Mouse (Mus musculus): ENCODE measurements around the gene Mgll. TPM values are rescaled to one million over a fixed set of nuclear protein-coding genes. Genes with fewer than 3 reads are reported as not detected.
A peak's percentile ranks its signal among the peaks of the same experiment; 100 is the strongest.

Gene Mgll
- total RNA-seq, 2 experiments from 2014 or later: 174 to 186 TPM

DNA sequence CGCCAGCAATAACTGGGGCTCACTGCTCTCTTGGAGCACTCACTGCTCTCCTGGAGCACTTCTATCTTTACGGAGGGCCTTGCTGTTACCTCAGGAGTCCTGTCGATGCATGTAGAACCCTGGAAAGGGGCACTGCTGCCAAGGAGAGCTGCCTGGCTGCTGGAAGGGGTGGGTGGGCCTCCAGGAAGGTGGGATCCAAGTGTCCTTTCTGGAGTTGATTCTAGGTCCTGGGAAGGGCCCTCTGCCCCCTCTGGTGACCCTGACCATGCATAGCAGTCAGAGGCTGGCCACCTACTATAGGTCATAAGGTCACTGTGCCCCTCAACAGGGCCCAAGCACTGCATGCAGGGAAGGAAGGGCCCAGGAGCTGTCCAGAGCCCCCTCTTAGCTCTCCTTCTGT, 102.8 kb downstream of the Mgll start:
- no peak for DNase-seq (ENCODE audit: low spot score in 2 of 2)

DNA sequence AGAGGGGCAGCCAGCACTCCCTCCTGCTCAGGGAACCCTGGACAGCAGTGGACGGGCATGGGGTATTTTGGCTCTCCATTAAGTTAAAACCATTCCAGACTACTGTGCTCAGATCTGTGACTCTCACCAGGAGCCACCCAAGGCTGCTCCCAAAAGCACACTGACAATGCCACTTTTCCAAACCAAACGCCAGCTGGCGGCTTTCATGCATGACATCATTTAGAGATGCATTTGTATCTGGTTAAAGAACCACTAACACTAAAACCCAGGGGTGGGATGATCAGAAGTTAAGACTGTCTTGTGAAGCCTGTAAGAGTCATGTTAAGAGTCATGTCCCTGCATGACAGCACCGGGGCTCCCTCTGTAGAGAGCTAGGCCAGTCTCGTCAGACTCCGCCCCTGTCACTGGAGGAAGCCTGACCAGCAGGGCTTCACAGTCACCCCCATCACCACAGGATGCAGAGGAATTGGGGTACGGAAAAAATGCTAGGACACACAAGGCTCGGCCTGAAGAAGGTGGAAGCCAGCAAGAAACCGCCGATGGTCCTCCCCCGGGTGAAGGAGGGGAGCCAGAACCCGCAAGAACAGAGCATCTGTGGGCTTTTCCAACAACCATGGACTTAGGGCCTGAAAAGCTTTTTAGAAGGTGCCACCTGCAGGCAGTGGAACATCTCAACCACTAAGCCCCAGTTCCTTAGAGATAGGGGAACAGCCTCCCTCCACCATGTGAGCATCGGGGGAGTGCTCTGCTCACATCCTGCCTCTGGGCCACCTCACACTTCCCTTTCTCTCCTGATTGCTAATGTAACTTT, 103.4 kb downstream of the Mgll start:
- DNase-seq (ENCODE audit: low spot score in 2 of 2): no peak

DNA sequence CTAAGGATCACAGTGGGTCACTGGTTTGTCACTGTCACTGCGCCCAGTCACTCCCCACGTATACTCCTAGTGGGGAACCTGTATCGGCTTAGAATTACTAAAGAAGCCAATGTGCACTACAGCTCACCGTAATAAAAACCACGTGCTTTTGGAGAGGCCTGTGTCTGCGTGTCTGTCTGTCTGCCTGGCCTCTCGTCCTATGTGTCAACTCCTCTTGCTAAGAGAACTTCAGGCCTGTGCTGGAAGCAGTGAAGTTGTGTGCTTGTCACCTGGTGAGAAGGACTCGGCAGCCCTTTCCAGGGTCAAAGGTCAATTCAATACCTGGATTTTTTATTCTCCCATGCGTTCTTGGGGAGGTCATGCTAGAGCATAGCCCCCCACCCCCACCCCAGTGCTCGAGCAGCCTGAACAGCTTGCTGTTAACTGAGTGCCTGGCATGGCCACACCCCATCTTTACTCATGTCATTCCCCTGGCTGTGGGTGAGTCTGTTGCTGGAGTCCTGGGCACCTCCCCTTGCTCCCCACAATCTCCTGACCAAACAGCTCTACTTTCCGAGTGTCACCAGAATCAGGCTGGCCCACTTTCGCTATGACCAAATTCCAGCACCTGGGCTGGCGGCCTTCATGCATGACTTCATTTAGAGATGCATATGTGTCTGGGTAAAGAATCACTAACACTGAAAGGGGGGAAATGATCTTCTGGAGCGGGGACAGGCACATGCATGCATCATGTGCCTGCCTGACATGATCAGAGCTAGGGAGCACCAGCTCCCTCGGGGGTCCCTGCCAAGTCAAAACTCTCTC, 104.2 kb downstream of the Mgll start:
- DNase-seq (ENCODE audit: low spot score in 2 of 2): no peak

DNA sequence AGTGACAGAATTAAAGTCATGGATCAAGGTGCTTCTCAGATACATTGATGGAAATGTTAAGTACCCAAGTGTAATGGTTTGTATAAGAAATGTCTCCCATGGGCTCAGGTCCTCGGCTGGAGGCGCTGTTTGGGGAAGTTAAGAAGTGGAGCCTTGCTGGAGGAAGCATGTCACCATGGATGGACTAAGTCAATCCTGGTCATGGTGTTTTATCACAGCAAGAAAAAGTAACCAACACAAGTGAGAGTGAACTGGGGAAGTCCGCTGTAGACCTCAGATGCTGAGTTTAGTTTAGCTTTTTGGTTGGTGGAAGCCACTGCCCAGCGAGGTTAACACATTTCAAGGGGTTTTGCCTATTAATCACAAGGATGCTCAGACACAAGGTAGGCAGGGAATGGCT, 105.4 kb downstream of the Mgll start:
- DNase-seq (ENCODE audit: low spot score in 2 of 2): no peak

DNA sequence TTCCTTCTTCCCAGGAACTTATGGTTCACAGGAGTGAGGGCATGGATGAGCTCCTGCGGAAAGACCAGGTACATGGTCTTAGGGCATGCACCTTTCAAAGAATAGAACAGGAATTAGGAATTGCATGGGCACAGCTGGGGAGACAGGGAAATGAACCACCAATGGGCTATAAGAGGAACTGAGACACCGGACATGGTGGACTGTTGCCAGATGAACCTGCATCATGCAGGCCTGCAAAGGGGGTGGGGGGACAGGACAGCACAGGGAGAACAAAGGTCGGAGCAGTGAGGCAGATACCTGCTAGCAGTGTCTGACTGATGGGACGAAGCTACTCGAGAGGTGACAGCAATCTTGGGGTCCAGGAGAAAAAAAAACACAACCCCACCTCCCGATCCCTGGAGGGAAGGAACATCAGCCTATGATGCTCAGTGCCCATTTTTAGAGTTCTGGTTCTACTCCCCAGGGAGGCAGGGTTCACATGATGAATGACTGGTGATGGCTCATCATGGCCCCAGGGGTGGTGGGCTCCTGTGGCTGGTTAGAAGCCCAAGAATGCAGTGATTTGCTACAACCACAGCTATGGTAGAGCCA, 106.0 kb downstream of the Mgll start:
- DNase-seq (ENCODE audit: low spot score in 2 of 2): no peak

DNA sequence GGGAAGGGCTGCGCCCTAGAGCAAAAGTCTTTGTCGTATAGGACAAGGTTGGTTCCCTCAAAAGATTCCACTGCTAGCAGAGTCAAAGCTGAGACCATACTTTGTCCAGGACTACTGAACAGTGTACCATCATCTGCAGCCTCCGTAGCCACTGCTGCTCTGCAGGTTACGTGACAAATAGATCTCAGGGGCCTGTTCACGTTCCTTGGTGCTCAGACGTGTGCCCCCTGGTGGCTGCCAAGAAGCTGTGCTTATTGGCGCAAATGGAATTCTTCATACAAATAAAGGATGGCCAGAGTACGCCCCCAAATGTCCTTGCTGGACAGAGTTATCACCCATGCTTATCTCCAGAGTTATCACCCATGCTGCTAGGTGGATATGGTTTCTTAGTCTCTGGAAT, 107.2 kb downstream of the Mgll start:
- DNase-seq (ENCODE audit: low spot score in 2 of 2): peak in 1 of 2 experiments; percentile 60

DNA sequence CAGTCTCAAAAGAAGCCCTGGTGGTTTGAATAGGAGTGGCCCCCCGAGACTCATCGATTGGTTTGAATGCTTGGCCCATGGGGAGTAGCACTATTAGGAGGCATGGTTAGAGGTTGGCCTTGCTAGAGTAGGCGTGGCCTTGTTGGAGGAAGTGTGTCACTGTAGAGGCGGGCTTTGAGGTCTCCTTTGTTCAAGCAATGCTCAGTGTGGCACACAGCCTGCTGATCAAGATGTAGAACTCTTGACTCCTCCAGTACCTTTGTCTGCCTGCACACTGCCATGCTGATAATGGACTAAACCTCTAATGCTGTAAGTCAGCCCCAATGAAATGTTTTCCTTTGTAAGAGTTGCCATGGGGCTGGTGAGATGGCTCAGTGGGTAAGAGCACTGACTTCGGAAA, 108.5 kb downstream of the Mgll start:
- DNase-seq (ENCODE audit: low spot score in 2 of 2): no peak

DNA sequence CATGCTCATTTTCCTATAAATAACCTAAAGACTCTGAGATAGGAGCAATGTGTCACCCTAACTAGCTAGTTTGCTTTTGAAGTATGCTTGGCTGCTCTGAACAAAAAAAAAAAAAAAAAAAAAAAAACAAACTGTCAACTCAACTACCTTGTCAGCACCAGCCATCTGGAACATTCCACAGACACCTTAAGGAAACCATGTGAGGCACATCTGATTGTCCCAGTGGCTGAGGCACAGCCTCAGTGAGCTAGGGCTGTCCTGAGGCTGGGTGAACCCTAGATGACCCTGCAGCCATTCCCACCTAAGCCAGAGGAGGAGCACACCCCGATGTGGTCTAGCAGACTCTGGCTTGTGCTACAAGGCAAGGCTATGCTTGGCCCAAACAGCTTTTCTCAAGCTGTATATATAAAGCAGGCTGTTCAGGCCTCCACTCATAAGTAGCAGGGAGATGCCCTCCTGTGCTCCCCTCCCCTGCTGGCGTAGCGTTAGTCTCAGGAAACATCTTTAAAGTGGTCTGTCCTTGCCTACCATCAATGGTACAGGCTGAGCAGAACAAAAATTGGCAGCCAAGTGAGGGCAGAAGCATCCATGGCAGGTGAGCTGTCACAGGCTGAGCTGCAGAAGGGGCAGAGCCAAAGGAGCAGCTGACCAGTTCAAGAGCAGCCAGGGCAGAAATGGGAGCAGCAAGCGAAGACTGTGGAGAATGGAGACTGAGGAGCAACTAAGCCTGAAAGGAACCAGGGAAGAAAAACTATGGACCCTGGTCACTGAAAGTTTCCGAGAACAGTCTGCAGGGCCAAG, 109.3 kb downstream of the Mgll start:
- no peak for DNase-seq (ENCODE audit: low spot score in 2 of 2)

DNA sequence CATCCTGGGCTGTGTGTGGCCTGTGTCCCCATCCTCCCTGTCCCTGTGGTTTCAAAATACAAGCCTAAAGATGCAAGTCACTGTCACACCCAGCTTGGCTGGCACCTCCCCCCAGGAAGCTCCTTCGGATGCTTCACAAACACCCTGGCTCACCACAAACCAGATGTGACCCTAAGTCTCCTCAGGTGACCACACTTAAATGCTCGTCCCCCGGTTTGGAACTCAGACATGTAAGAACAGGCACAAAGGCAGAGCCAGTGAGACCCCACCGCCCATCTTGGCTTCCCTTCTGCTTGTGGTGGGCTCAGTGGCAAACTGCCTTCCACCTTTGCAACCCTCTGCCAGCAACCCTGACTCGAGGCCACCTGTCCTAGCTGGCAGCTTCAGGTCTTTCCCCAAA, 110.8 kb downstream of the Mgll start:
- DNase-seq (ENCODE audit: low spot score in 2 of 2): no peak

DNA sequence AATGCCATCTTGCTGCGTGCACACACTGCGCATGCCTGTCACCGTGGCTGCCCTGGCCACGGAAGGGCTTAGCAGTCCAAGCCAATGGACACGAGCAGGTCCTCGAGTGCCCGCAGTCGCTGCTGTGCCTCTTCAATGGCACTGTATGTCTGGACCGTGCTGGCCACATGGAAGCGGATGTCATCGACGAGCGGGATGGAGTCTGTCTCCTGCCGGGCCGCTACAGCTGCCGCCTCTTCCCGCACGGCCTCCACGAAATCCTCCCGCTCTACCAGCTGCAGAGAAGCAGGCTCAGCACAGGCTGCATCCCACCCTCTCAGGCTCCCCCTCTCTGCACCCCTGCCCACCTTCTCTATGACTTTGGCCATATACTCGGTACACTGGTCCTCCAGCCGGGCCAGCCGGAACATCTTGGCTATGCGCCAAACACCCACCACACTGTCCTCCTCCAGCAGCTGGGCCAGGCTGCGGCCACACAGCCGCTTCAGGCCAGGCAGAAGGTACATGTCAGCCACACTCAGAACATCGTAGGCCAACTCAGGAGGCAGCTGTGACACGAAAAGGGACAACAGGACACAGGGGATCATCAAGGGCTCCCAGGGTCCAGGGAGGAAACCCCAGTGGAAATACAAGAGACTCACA, 112.1 kb downstream of the Mgll start:
- no peak for DNase-seq (ENCODE audit: low spot score in 2 of 2)

DNA sequence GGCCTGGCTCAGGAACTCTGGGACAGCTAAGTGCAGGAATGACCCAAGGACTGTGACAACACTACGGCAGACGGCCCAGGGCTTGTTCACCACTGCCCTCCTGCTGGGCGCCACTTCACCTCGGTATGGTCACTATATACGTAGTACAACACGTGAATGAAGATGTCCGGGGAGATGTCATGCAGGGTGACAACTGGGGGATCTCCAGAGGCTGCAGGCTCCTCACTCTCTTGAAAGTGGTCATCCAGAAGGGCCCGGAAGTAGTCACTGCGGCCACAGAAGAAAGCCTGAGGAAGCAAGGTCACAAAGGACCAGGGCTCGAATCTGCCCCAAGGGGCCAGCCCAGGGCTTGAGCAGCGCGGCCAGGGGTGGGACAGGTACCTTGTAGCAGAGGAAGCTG, 113.8 kb downstream of the Mgll start:
- DNase-seq (ENCODE audit: low spot score in 2 of 2): no peak

DNA sequence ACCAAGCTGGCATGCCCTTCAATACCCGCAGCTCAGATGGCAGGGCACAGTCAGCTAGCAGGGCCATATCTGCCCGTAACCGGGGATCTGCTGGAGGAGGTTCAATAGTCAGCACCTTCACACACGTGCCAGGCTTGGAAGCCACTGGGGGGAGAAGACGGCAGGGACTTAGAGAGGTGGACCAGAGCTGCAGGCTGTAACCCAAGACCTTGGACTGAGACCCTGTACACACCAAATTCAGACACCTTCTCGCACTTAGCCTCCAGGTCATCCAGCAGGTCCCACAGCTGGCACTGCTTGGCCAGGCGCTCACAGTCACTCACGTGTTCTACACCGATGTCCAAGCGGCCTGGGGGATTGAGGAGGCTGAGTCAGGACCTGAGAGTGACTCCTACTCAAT, 114.4 kb downstream of the Mgll start:
- no peak for DNase-seq (ENCODE audit: low spot score in 2 of 2)

DNA sequence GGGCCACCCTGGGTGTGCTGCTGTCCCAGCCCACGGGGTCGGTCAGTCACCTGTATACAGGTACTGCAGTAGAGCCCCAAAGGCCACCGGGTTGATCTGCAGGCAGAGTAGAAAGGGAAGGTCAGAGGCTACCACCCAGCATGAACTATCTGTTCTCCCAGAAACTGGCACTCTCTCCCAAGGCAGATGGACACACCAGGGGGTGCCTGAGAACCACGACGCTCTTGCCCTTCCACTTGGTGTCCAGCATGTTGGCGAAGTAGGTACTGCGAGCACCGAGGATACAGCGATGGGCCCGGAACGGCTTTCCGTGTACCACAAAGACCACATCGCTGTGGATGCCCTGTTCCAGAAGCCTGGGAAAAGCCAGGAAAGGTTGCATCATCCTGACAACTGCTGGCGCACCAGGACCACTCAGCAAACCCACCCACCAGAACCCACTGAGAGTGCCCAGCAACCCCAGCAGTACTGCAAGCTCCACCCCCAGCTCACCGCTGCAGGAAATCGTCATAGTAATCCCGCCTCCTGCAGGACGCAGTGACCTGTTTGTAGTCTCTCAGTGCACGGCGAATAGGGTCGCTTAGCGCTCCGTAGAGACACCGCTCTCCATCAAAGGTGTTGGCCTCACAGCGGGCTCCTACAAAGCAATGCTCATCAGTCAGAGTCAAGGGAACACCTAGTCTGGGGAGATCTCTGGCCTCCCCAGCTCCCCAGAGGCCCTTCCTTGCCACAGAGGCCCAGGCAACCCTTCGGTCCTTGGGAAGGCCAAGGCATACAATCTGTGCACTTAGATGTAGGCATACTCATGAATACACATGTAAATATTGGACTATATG, 115.1 kb downstream of the Mgll start:
- no peak for DNase-seq (ENCODE audit: low spot score in 2 of 2)

DNA sequence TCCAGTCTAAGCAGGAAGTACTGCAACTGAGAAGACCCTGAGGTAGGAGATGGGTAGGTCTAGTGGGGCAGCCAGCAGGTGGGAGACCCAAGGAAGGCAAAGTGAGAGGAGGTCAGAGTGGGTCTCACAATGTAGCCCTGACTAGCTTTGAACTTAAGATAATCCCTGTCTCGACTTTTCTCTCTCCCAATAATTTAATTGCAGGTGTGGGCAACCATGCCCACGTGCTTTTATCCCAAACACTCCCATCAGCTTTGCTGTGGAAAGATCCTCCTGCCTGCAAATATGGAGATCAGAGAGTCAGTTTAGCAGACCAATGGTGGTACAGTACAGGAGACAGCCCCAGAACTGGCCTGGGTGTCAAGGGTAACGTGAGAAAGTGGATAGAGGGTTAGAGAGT, 116.0 kb downstream of the Mgll start:
- DNase-seq (ENCODE audit: low spot score in 2 of 2): no peak

DNA sequence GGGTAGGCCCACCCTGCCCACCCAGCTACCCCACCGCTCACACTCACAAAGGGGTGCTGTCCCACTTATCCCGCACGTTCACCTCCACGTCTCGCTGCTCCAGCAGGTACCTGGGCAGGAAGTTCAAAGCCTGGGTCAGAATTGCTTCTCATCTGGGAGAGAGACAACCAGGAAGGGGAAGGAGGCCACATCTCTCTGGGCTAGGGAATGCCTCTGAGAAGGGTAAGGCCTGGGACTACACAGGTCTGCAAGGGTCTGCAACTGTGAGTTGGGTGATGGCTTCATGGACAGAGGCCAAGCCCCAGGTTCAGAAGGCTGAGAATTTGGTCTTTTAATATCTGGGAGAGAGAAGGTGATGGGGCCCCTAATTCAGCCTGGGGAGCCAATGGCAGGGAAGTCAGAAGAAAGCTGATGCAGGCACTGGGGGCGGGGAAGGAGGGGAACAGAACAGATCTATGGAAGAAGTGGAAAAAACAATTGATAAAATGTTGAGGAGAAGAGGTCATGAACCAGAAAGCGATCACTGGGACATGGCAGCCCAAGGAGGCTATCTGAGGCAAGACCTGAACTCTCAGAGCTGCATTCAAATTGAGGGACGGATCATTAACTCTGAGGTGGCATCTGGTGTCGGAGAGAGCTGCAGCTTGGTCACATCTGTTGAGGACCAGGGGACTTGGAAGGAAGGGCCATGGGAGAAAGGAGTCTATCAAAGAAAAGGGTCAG, 116.7 kb downstream of the Mgll start:
- DNase-seq (ENCODE audit: low spot score in 2 of 2): no peak

DNA sequence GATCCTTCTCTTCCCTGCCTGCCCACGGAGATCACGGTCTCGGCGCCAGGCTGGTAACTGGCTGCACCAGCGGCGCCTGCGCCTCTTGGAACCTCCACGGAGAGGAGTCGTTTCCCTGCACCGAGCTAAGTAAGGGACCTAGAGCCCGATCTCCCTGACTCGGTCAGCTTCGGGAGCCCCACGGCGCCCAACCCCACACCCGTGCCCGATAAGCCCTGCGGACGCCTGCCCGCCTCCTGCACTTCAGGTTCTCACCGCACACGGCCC, 117.2 kb downstream of the Mgll start:
- DNase-seq (ENCODE audit: low spot score in 2 of 2): no peak

DNA sequence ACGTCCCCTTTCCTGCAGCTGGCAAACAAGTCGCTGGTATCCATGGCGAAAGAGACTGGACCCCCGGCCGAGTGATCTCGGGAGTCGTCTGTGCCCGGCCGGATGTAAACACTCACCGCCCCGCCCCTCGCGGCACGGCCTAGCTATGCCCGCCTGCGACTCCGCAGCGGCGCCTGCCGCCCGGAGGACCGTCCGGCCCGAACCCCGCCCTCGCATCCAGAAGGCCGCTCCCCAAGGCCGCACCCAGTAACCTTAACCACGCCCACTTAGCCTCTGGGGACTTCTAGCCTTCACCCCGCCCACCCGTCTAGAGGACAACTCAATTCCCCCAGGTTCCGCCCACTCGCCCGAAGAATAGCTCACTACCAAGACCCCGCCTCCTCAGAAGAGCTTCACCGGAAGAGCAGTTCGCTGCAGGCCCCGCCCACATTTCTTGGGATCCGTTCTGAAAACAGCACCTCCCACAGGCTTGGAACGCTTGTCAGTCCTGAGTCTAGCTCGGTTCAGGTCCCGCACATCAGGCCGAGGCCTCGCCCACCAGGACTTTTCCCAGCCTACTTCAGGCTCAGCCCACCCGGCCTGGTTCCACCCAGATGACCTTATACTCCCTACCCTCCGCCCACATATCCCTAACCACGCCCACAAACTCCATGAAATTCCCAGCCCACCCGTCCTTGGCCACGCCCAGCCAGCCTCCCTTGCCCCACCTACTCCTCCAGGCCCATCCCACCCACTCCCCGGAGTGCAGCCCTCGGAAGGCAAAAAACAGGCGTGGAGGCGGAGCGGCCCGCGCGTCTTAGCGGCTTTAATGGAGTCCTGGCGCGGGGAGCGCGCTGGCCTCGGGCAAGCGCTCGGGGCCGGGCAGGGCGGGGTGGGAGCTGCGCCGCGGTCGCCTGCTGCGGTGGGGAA, 117.8 kb downstream of the Mgll start, which contains the start of gene Abtb1:
Gene Abtb1, minus strand, starts transcription at position 204 of the 909 bp plus-strand sequence.
- peak; percentile 97 to 99 for DNase-seq (ENCODE audit: low spot score in 2 of 2)

DNA sequence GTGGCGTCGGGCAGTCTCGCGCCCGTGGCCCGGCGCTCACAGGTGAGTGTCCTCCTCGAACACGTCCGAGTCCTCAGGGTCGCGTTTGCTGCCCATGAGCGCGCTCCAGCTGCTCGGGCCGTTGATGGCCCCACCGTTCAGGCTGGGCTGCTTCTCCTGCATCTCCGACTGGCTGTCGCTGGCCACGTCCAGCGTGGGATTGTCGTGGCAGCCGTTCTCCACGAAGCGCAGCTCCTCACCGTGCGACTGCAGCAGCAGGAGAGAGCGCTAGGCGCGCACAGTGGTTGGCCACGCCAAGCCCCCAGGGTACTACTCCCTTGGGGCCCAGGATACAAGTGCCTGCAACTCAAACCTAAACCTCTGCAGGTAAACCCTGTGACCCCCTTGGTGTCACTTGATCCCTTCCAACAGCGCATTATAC, 118.5 kb downstream of the Mgll start:
- DNase-seq (ENCODE audit: low spot score in 2 of 2): peak; percentile 54 to 65
